Mouse (Mus musculus) frontal cortex, postnatal 36 days (tissue): ENCODE data around the gene Ftsj3.
"Not testable (repeated sequence)": the region's sequence is repeated elsewhere in the genome, so short reads cannot be mapped to it uniquely, and the experiment has no call there.

Experiments
- DNase-seq, 2 experiments: peaks; one replicate each; pipeline ENCODE4 v3.0.0; 2022; ENCODE audit warnings: low spot score in 2 of 2

The Ftsj3 gene

GRCm38 (mm10) chr11:106201337-106202122 is 54.3 kb downstream of the Ftsj3 start:
- no peak for DNase-seq

GRCm38 (mm10) chr11:106200756-106201155 is 55.1 kb downstream of the Ftsj3 start:
- DNase-seq, result no peak

DNA sequence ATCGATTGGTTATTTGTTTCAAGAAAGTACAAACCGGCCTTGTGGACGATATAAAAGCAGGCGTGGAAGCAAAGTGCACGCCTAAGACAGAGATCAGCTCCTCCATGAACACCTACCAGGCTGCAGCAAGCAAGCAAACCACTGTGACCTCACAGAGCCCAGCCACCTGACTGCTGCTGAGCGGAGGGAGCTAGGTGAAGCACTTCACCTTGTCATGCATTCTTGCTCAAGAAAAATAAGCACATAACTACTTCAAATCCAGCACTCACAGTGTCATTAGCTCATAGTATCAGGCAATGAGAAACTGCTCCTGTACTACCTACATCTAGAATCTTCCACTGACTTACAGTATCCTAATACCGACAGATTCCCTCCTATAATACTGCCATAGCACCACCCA is 55.9 kb downstream of the Ftsj3 start:
- not testable (repeated sequence) for DNase-seq
